Mouse (Mus musculus) adrenal gland, postnatal 0 days (tissue): ENCODE measurements around the gene Olfr853. TPM values are rescaled to one million over a fixed set of nuclear protein-coding genes. Genes with fewer than 3 reads are reported as not detected.

Source experiments
- polyA plus RNA-seq: library from polyadenylated mRNA; unstranded; fragments of >200 nt; fragmentation: Nextera tagmentation; extraction: Ambion mirVana; gene quantifications from 2 replicates; pipeline ENCODE4 v1.2.1, GENCODE M21; 2015

Gene Olfr853
- not detected in 2 replicates for polyA plus RNA-seq

DNA sequence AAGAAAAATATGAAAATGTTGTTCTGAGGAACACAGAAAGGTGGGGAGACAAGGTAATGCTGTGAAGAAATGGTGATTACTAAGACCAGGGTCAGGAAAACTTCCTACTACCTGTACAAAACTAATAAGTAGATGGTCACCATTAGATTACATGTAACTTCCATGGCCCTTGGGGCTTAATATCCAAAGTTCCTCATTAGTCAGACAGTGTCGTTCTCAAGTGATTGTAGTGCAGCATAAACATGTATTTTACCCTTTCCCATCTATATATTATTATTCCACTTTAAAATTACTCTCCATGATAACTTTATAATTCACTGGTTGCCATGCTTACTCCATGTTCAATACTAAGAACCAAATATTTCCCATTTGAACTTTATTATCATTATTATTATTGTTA, at the start of gene Olfr853:
Gene Olfr853 (minus strand): TSS at position 101 of the 400 bp plus-strand sequence.

GRCm38 (mm10) chr9:19582317-19582716, 41.4 kb upstream of the Olfr853 start, which contains the start of gene Olfr855:
Gene Olfr855, plus strand, starts transcription at chr9:19582617.

GRCm38 (mm10) chr9:19567282-19567681, 26.4 kb upstream of the Olfr853 start, which contains the start of gene Olfr854:
Gene Olfr854, minus strand, starts transcription at chr9:19567382.

GRCm38 (mm10) chr9:19492995-19493394, 47.9 kb downstream of the Olfr853 start, which contains the start of gene Olfr851:
Gene Olfr851, plus strand, starts transcription at chr9:19493295.

Other genes with a start within 250 kb of the Olfr853 start
- not detected in 2 replicates for gene Olfr844, start 224.7 kb downstream of the Olfr853 start, polyA plus RNA-seq
- gene Olfr845, start 204.6 kb downstream of the Olfr853 start, polyA plus RNA-seq: not detected in 2 replicates
- not detected in 2 replicates for gene Olfr846, start 177.1 kb downstream of the Olfr853 start, polyA plus RNA-seq
- not detected in 2 replicates for gene Olfr847, start 162.4 kb downstream of the Olfr853 start, polyA plus RNA-seq
- gene Olfr849, start 100.8 kb downstream of the Olfr853 start, polyA plus RNA-seq: not detected in 2 replicates
- not detected in 2 replicates for gene Olfr850, start 62.8 kb downstream of the Olfr853 start, polyA plus RNA-seq
- not detected in 2 replicates for gene Olfr851, start 47.8 kb downstream of the Olfr853 start, polyA plus RNA-seq
- not detected in 2 replicates for gene Olfr854, start 26.3 kb upstream of the Olfr853 start, polyA plus RNA-seq
- gene Olfr855, start 41.5 kb upstream of the Olfr853 start, polyA plus RNA-seq: not detected in 2 replicates
- 12.7 and 13.9 TPM in 2 replicates for gene Zfp317, start 81.0 kb upstream of the Olfr853 start, polyA plus RNA-seq
- not detected in 2 replicates for gene Olfr857, start 168.4 kb upstream of the Olfr853 start, polyA plus RNA-seq
- gene Olfr58, start 239.2 kb upstream of the Olfr853 start, polyA plus RNA-seq: not detected in 2 replicates